Mouse (Mus musculus) ZHBTc4 (cell line): ENCODE data around the gene Grb2.
A peak's percentile ranks its signal among the peaks of the same experiment; 100 is the strongest.

Experiments
- DNase-seq: peaks from one replicate; pipeline ENCODE4 v3.0.0-alpha.2; 2011; ENCODE audit warnings: low read depth, low spot score

The Grb2 gene

GRCm38 (mm10) chr11:115686369-115686768 lies 22.0 kb downstream of the Grb2 start:
- no peak for DNase-seq

DNA sequence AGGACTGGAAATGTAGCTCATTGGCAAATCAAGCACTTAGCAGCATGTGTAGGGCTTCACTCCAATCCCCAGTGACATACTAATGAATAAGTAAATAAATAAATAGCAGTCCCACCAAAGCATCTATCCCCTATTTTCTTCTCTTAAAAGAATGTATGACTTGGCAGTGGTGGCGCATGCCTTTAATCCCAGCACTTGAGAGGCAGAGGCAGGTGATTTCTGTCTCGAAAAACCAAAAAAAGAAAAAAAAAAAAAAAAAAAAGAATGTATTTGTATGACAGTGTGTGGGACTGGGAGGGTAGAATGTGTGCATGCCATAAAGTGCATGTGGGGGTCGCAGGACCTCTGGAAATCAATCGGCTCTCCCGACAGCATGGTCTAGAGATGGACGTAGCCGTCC lies 22.4 kb downstream of the Grb2 start:
- DNase-seq, result no peak

- DNase-seq, result no peak
Observed at GRCm38 (mm10) chr11:115684877-115685276, 23.5 kb downstream of the Grb2 start.

DNA sequence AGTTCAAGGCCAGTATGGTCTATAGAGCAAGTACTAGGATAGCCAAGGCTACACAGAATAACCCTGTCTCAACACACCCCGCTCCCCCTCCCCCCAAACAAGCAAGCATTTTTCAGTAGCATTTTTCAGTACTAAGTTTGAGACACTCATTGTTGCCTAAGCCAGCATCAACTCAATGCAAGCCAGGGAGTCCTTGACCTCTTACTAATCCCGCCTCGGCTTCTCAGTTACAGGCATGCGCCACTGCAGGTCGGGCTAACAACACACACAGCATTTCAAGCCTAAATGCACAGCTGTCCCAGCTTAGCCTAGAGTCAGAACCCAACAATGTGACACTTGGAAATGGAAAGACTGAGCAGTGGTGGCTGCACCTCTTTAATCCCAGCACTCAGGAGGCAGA lies 25.1 kb downstream of the Grb2 start:
- DNase-seq, result no peak

- no peak for DNase-seq
Observed at GRCm38 (mm10) chr11:115682411-115682810, 26.0 kb downstream of the Grb2 start.

GRCm38 (mm10) chr11:115679554-115680238 lies 28.7 kb downstream of the Grb2 start:
- peak; percentile 50 for DNase-seq

DNA sequence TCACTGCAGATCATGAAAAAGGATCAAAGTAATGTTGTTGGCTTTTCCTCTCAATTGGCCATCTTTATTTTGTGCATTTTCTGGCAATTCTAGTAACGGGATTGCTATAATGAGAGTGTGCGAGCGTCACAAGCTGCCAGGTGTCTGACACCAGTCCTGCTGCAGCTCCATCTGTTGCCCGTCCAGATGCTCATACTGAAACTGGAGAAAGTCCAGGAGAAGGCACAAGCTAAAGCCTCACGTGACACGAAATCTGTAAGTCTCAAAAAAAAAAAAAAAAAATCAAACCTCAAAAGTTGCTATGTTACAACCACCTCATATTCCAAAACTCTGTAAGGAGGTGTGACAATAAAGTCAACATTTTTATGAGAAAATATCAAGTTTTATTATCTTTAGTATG lies 29.5 kb downstream of the Grb2 start:
- no peak for DNase-seq

DNA sequence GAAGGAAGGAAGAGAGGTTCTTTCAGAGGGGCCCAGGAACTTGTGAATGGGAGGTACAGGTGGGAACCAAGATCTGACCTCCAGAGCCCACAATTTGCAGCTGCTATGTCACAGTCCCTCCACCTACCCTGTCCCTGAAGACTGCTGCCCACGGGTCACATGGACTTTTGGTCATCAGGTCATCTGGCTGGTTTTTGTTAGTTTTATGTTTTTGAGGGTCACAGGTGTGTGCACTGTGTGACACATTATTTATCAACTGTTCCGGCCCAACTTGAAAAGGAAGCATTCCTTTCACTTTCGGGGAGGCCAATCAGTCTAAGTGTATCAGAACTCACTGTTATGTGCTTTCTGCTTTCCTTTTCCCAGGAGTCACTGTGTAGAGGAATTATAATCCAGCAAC lies 30.9 kb downstream of the Grb2 start:
- DNase-seq, result no peak

- DNase-seq, result no peak
Observed at GRCm38 (mm10) chr11:115676738-115677137, 31.7 kb downstream of the Grb2 start.

GRCm38 (mm10) chr11:115674235-115674865 lies 34.0 kb downstream of the Grb2 start:
- no peak for DNase-seq

DNA sequence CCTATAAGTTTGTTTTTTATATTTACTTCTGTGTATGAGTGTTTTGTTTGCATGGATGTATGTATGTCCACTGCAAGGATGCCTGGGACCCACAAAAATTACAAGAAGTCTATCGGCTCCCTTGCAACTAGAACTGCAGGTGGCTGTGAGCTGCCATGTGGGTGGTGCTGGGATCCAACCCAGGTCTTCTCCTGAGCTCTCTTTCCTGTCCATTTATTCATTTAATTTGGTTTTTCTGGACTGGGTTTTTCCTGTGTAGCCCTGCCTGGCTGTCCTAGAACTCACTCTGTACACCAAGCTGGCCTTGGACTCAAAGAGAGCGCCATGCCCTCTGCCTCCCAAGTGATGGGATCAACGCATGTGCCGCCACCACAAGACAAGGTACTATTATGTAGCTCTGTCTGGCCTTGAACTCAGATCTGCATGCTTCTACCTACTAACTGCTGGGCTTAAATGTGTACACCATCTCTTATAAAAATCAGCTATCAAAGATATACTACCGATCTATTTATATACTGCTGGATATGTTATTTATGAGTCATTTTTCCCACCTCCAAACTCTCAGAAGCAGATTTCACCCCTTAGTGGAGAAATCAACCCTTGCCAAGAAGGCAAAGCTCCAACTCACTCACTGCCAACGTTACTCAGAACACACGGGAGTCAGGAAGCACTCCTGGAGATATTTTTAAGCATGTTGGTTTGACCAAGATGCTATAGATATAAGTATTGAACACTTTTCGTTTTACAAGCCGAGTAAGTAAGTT lies 34.7 kb downstream of the Grb2 start:
- DNase-seq, result no peak

- DNase-seq, result no peak
Observed at GRCm38 (mm10) chr11:115672226-115672987, 36.0 kb downstream of the Grb2 start.

DNA sequence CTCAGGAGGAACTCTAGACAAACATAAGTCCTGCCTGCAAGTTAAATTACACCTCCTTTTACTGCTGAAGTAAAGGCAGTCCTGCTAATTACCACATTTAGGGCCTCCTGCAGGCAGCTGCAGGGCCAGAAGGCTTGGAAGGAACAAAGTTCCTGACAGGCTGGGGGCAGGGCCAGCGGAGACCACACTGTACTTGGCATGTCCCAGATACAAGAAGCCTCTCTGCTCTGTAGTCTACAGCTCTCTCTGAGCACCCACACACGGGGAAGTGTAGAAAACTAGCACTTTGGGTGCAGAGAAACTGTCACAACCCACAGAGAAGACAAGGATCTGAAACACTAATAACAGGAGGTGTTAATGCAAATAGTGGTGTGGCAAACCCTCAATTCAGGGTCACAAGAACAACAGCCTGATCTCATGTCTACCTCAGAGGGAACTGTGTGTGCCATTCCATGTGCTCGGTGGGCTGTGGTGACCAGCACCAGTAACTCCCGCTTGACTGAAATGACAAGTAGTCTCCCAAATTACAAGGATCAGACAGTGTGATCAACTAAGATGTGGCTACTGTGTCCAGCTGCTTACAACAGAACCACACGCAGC lies 37.8 kb downstream of the Grb2 start:
- DNase-seq, result no peak

- DNase-seq, result no peak
Observed at GRCm38 (mm10) chr11:115663676-115664335, 44.6 kb downstream of the Grb2 start.

DNA sequence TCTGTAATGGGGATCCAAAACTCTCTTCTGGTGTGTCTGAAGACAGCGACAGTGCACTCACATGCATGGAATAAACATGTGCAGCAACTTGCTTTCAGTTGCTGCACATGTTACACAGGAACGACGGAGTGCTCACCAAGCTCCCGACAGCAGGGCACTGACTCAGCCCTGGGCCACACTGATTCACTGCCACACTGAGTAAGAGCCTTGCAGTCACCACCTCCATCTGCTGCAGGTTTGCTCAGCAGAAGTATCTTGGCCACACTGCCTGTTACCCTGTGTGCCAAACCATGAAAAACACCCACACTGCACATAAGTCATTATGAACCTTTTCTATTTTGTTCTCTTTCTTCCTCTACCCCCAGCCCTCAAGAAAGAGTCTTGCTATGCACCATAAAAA lies 48.0 kb downstream of the Grb2 start:
- no peak for DNase-seq

- DNase-seq, result no peak
Observed at GRCm38 (mm10) chr11:115658521-115658920, 49.9 kb downstream of the Grb2 start.

- no peak for DNase-seq
Observed at GRCm38 (mm10) chr11:115654128-115654527, 54.3 kb downstream of the Grb2 start.

DNA sequence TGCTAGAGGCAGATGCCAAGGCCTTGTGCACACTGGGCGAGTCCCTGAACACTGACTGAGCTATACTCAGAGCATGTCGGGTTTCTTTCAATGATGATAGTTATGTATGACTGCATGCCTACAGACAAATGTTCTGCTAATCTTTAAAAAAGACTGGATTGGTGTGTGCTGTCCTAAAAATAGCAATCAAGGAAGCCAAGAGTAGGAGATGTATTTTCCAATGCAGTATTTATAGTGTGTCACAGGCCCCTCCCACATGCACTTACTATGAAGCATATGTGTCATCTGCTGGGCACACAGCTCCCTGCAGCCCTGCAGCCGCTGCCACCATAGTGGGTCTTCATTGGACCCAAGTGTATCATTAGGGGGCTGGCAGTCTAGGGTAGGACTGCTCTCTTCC lies 55.2 kb downstream of the Grb2 start:
- no peak for DNase-seq

DNA sequence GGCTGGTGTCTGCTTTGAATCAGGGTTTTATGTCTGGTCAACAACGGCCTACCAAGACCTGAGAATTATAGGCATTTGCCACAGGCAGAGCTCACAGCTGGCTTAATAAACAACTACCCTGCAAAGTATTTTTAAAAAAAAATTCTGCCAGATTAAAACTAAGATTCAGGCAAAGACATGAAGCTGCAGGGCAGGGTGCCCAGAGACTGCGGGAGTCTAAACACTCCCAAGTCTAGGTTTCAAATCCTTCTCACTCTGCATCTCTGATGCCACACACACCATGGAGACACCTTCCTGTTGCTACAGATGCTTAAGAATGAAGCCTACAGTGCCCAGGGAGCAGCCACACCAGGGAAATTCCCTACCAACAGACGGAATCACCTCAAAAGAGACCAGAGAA lies 56.7 kb downstream of the Grb2 start:
- no peak for DNase-seq

DNA sequence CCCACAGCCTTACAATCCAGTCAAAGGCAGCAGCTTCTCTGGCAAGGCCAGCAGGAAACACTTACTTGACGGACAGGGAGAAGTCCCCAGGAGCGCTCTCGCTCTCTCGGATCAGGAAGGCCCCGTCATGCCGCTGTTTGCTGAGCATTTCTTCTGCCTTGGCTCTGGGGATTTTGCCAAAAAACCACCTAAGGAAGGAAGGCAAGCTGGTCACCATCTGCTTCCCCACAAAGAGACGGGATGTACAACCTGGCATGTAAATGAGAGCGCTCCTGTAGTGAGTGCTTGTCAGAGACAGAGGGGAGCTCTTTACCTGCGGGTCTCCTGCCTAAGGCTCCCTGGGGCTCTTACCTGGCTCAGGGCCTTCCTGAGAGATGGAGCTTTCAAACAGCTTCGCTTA lies 58.7 kb downstream of the Grb2 start:
- DNase-seq, result no peak

- peak; percentile 90 for DNase-seq
Observed at GRCm38 (mm10) chr11:115647459-115647858, 60.9 kb downstream of the Grb2 start.
